Mouse (Mus musculus) limb, embryonic 11.5 days (tissue): ENCODE results near the gene Plk2. TPM values are rescaled to one million over a fixed set of nuclear protein-coding genes. Genes with fewer than 3 reads are reported as not detected.

Experiments used
- ATAC-seq: fragments of 200-750 bp; cut with Nextera tagmentation; 2 replicates; pipeline ENCODE4 v1.8.0; 2017; ENCODE audit warnings: low read depth; ENCODE audit not compliant: insufficient number of reproducible peaks, low FRiP score, low TSS enrichment
- DNase-seq: peaks from one replicate; pipeline ENCODE4 v3.0.0-alpha.2; 2015; ENCODE audit warnings: low spot score
- H3K27ac ChIP-seq: fragments of 300-500 bp; sonication (generic); replicated peaks from 2 replicates; pipeline ENCODE4 v1.5.1; 2014; ENCODE audit warnings: low read depth, mild to moderate bottlenecking, low read length
- H3K27me3 ChIP-seq: fragments of 300-500 bp; sonication (generic); 2 replicates; pipeline ENCODE4 v1.6.1; 2014; ENCODE audit warnings: mild to moderate bottlenecking, low read length, mixed read lengths; ENCODE audit not compliant: control insufficient read depth, insufficient read depth
- H3K36me3 ChIP-seq: fragments of 300-500 bp; sonication (generic); 2 replicates; pipeline ENCODE4 v1.6.1; 2014; ENCODE audit warnings: mild to moderate bottlenecking, low read length, moderate library complexity, mixed read lengths; ENCODE audit not compliant: control insufficient read depth, insufficient read depth
- H3K4me1 ChIP-seq: fragments of 300-500 bp; sonication (generic); 2 replicates; pipeline ENCODE4 v1.6.1; 2014; ENCODE audit warnings: low read length, mixed read lengths; ENCODE audit not compliant: control insufficient read depth, insufficient read depth
- H3K4me2 ChIP-seq: fragments of 300-500 bp; sonication (generic); 2 replicates; pipeline ENCODE4 v1.6.1; 2014; ENCODE audit warnings: low read depth, mild to moderate bottlenecking, moderate library complexity; ENCODE audit not compliant: severe bottlenecking
- H3K4me3 ChIP-seq: fragments of 300-500 bp; sonication (generic); 2 replicates; pipeline ENCODE4 v1.5.1; 2014; ENCODE audit warnings: low read depth, low read length
- H3K9ac ChIP-seq: fragments of 300-500 bp; sonication (generic); 2 replicates; pipeline ENCODE4 v1.6.1; 2014; ENCODE audit warnings: mild to moderate bottlenecking, low read length
- H3K9me3 ChIP-seq: fragments of 300-500 bp; sonication (generic); 2 replicates; pipeline ENCODE4 v1.6.1; 2016; ENCODE audit warnings: low read length; ENCODE audit not compliant: control insufficient read depth
- WGBS: fragments of 180-500 bp; shearing (Covaris S2); extraction: QIAGEN DNeasy Blood & Tissue Kit; methylation state at CpG from one replicate; pipeline ENCODE4 v1.1.7; 2014; 5-methylcytosine and 5-hydroxymethylcytosine counted together
- polyA plus RNA-seq: library from polyadenylated mRNA; unstranded; fragments of >200 nt; fragmentation: Nextera tagmentation; extraction: Ambion mirVana; gene quantifications from 2 replicates; pipeline ENCODE4 v1.2.1, GENCODE M21; 2014

The Plk2 gene
- polyA plus RNA-seq, 1 experiment from 2014 or later = 86.6 TPM

GRCm38 (mm10) chr13:110444894-110445293 is 50.0 kb downstream of the Plk2 start:
- no peaks in the 10 kb centered on the region for H3K36me3 ChIP-seq
- H3K27ac ChIP-seq = no peak overlapping the region
- no peaks in the 10 kb centered on the region for H3K4me1 ChIP-seq
- DNase-seq (peak; percentile 22), ATAC-seq (no peak)
- no peak overlapping the region for H3K4me2 ChIP-seq
- no peak overlapping the region for H3K4me3 ChIP-seq
- no peaks in the 10 kb centered on the region for H3K9me3 ChIP-seq
- no peaks in the 10 kb centered on the region for H3K27me3 ChIP-seq
- no peak overlapping the region for H3K9ac ChIP-seq
- 62% methylated on average over 3 of the region's 3 CpGs for WGBS

- Histone ChIP-seq H3K27ac (no peak overlapping the region), H3K4me3 (no peak overlapping the region), H3K9ac (no peak overlapping the region), H3K4me2 (no peak overlapping the region), H3K9me3 (no peaks in the 10 kb centered on the region), H3K27me3 (no peaks in the 10 kb centered on the region), H3K4me1 (no peaks in the 10 kb centered on the region), H3K36me3 (no peaks in the 10 kb centered on the region)
- no peak for ATAC-seq
- WGBS = 64% methylated on average over 6 of the region's 6 CpGs
- DNase-seq = no peak
These were observed 51.6 kb downstream of the Plk2 start for GRCm38 (mm10) chr13:110446434-110446833.

GRCm38 (mm10) chr13:110450056-110450455 is 55.2 kb downstream of the Plk2 start:
- Histone ChIP-seq H3K4me1 (no peaks in the 10 kb centered on the region; the same call in 1 of the 2 replicates), H3K27ac (no peak overlapping the region), H3K9ac (no peak overlapping the region), H3K36me3 (no peaks in the 10 kb centered on the region), H3K4me3 (no peak overlapping the region), H3K9me3 (no peaks in the 10 kb centered on the region), H3K27me3 (no peaks in the 10 kb centered on the region), H3K4me2 (no peak overlapping the region)
- ATAC-seq (no peak), DNase-seq (no peak)
- 89% methylated on average over 4 of the region's 4 CpGs for WGBS

Other genes with a start within 250 kb of the Plk2 start
- gene Rab3c, start 114.0 kb upstream of the Plk2 start, polyA plus RNA-seq = 0.39 and 0.65 TPM in 2 replicates
- 0.11 TPM in 1 of 2 replicates, not detected in the other for gene Gapt, start 37.8 kb upstream of the Plk2 start, polyA plus RNA-seq